Mouse (Mus musculus) heart, postnatal 0 days (tissue): ENCODE data around the gene Cacna1e.

Experiments used
- CTCF ChIP-seq: IDR thresholded peaks from 2 replicates; pipeline ENCODE4 v1.5.1; 2016; ENCODE audit warnings: antibody characterized with exemption, control low read depth, low read depth
- EP300 ChIP-seq: IDR thresholded peaks from 2 replicates; pipeline ENCODE4 v1.6.1; 2016; ENCODE audit warnings: antibody characterized with exemption, low read depth

- TF ChIP-seq CTCF: no peak
- TF ChIP-seq EP300: no peak
These were observed 351.0 kb downstream of the Cacna1e start for GRCm38 (mm10) chr1:154532987-154533940.
